Mouse (Mus musculus): ENCODE data around the gene Gm20538. TPM values are rescaled to one million over a fixed set of nuclear protein-coding genes. Genes with fewer than 3 reads are reported as not detected.

The Gm20538 gene
- not detected for total RNA-seq (2021)
- long read RNA-seq, experiment 1, result 0 reads
- long read RNA-seq, experiment 2, result 0 reads

DNA sequence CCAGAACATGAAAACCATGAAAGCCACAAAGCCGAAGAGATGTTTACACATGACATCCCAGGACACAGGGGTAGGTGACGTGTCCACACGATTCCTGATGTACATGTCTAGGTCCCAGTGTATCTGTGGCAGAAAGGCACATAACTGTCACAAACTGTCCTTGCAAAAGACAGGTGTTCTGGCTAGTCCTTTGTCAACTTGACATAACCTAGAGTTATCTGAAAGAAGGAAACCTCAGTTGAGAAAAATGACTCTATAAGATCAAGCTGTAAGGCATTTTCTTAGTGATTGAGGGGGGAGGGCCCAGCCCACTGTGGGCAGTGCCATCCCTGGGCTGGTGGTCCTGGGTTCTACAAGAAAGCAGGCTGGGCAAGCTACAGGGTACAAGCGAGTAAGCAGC is at the start of gene Gm20538:
Gene Gm20538 (minus strand): TSS at position 101 of the 400 bp plus-strand sequence.
- intact Hi-C loops (cut with DNase I), result no loop called here
- DNase-seq, result no peak

- DNase-seq, result no peak
Observed at GRCm38 (mm10) chr19:44594180-44594579, 41.5 kb upstream of the Gm20538 start.

DNA sequence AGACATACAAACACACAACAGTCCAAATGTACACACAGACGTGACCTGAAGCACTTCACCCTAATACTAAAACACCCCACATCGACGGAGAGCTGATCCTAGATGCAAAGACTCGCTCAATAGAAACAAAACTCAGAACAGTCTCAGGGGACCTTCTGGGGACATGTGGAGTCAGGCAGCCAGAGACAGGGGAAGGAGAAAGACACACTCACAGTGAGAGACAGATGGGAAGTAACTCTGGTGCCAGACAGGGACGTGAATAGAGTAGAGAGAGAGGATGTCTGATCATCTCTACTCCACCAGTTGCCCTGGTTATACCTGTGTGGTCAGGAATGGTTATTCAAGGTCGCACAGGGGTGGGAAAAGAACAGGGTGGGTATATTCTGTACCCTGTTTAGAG is 39.0 kb upstream of the Gm20538 start:
- DNase-seq, result no peak
- intact Hi-C loops (cut with DNase I), result no loop called here

More at GRCm38 (mm10) chr19:44594180-44594579, 41.5 kb upstream of the Gm20538 start:
- intact Hi-C loops (cut with DNase I), result no loop called here

DNA sequence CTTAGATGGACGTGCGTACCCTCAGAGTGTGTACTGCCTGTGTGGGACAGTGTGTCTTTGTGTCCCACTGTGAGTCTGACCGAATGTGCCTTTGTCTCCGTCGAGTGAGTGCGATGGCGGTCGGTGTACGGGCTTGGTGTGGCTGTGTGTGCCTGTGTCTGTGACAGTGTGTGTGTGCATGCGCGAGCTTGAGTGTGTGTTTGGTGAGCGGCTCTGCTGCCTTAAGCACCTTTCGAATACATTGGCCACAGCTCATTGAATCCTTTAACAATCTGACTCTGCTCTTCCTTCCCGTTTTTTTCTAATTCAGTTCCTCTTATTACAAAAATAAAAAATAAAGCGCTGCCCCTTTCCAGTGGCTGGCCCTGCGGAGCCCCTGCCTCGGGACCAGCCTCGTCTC is 38.4 kb upstream of the Gm20538 start:
- intact Hi-C loops (cut with DNase I), result no loop called here
- no peak for DNase-seq

DNA sequence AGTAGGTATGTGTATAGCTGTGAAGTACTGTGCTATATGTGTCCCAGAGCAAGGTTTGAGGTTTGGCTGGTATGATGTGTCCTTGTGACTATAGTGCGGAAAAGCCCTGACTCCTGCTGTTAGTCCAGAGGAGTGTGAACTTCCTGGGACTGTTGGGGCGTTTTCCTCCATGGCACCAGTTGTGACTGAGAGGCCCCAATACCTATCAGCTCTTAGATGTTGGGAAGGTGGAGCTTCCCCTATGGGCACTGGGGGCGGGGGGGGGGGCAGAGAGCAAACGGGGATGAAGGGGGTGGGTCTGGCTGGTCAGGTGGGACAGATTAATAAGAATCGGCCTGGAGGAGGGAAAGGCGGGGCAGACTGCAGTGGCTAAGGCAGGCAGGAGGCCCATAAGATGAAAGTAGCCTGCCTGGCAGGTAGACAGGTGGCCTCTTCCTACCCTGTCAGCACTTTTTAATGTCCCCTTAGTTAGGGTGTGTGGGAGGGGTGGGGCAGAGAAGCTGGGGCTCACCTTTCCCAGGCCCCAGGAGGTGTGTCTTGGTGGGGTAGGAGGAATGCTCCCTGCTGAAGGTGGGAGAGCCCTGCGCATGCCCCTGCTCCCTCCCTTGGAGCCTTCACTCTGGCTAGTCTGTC is 37.1 kb upstream of the Gm20538 start:
- no peak for DNase-seq
- intact Hi-C loops (cut with DNase I), result no loop called here

GRCm38 (mm10) chr19:44588036-44588435 is 35.4 kb upstream of the Gm20538 start:
- intact Hi-C loops (cut with DNase I), result no loop called here
- no peak for DNase-seq

DNA sequence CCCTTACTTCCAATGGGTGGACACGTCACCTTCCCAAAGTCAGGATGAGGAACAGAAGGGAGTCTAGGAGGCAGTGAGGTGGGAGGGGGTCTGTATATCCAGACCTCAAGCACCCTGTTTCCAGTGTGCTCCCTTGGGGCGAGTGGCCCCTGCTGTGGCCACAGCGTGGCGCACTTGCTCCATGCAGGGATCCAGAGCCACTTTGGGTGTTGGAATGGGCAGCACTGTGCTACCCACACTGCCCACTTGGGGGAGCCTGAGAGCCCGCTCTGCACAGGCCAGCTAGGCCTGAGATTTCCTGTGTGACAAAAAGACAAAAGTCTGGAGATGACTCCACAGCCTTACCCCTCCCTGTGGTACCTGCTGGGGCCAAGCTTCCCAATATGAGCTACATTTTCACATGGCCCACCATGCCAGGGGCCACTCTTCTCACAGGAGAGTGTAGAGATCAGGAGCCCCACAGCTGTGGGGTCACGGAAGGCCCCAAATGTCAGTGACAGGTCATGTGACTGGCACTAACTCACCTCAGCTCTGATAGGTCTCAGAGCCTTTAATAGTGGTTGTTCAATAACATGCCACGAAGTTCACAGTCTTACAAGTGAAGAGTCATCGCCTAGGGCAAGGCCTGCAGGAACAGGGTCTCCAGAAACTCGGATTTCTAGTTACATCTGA is 30.1 kb upstream of the Gm20538 start:
- peak; percentile 92 to 97 for DNase-seq
- intact Hi-C loops (cut with DNase I), result loop anchor here (1.0 to 2.0 kb wide), 2 partner anchors 172 to 313 kb away; no protein-coding TSS in a partner anchor

GRCm38 (mm10) chr19:44582103-44582502 is 29.5 kb upstream of the Gm20538 start:
- DNase-seq, result no peak
- intact Hi-C loops (cut with DNase I), result loop anchor here (1.0 to 2.0 kb wide), 2 partner anchors 173 to 313 kb away; no protein-coding TSS in a partner anchor

DNA sequence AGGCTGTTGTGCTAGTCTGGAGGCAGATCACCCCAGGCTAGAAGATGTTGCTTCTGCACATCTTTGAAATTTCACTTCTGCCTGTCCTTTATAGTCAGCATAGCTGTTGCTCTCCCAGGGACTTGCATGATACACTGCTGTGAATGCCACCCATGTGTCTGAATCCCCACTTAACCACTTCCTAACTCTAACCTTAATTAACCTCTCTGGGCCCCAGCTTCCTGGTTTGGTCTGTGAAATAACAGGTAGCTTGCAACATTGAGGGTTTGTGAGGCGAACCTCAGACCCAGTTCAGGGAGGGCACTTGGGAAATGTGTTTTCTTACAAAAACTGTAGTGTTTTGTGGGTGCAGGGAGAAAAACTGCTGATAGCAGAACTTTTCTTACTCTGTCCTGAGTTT is 25.4 kb upstream of the Gm20538 start:
- intact Hi-C loops (cut with DNase I), result no loop called here
- DNase-seq, result no peak

- intact Hi-C loops (cut with DNase I), result no loop called here
- no peak for DNase-seq
Observed at GRCm38 (mm10) chr19:44576275-44576674, 23.6 kb upstream of the Gm20538 start.

DNA sequence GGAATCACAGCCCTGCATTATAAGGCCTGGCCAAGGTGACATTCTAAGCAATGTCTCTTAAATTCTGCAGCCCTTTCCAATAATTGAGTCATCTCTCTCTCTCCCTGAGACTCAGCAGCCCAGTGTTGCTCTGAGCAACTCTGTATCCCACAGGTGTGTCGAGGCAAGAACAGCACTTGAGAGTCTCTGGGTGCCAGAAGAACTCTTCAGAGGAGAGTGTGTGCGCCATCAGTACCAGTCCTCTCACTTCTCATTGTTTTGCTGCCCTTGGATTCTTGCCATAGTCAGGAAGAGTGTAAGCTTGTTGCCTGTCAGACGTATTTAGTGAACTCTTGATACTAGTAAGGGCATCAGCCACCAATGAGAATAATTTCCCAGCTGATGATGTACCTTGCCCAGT is 15.1 kb upstream of the Gm20538 start:
- DNase-seq, result no peak
- intact Hi-C loops (cut with DNase I), result no loop called here

- intact Hi-C loops (cut with DNase I), result no loop called here
- no peak for DNase-seq
Observed at GRCm38 (mm10) chr19:44564006-44564405, 11.4 kb upstream of the Gm20538 start.

DNA sequence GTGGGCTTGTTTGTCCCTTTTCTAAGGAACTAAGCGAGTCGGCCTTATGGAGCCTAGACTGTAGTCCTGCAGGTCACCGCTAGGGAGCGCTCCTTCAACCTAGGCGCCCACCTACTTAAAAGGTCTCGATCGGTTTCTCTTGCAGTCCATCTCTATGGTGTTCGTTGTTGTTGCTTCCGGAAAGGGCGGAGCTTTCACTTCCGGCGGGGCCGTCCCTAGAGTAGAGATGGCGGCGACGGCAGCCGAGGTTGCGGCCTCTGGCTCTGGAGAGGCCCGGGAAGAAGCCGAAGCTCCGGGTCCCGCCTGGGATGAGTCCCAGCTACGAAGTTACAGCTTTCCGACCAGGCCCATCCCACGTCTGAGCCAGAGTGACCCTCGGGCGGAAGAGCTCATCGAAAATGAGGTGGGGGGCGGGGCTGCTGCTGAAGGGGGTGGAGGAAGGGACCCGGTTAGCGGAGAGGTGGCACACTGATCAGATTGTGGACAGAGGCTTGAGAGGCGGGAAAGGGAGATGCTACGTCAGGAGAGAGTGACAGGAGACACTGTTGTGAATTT is 10.1 kb upstream of the Gm20538 start, which contains the start of gene Hif1an:
Gene Hif1an (plus strand): TSS at position 199 of the 555 bp plus-strand sequence.
- intact Hi-C loops (cut with DNase I), result no loop called here
- peak; percentile 93 to 97 for DNase-seq

GRCm38 (mm10) chr19:44554861-44555590 is 2.4 kb upstream of the Gm20538 start, which contains the start of gene Ndufb8:
Gene Ndufb8 (minus strand): TSS chr19:44555440.
- intact Hi-C loops (cut with DNase I), result no loop called here

DNA sequence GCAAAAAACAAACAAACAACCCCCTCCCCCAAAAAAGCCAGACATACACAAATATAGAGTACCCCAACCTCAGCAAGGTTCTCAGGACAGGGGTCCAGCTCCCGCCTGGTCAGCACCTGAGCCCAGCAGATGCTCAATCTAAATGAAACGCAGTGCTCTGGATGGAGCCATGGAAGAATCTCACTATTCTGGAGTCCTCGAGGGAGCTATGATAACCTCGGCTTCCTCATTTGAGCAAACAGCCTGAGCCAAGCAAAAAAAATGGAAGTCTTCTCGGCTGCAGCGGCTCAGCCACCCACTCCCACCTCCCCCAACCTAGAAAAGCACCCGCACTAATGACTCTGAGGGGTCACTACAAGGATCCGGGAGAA is 1.8 kb upstream of the Gm20538 start:
- intact Hi-C loops (cut with DNase I), result no loop called here

More at GRCm38 (mm10) chr19:44554861-44555590, 2.4 kb upstream of the Gm20538 start, which contains the start of gene Ndufb8:
- DNase-seq, result peak; percentile 95 to 98

GRCm38 (mm10) chr19:44553286-44553685 is 655 bp upstream of the Gm20538 start:
- intact Hi-C loops (cut with DNase I), result no loop called here
- no peak for DNase-seq

More for the DNA sequence above, 1.8 kb upstream of the Gm20538 start:
- no peak for DNase-seq

DNA sequence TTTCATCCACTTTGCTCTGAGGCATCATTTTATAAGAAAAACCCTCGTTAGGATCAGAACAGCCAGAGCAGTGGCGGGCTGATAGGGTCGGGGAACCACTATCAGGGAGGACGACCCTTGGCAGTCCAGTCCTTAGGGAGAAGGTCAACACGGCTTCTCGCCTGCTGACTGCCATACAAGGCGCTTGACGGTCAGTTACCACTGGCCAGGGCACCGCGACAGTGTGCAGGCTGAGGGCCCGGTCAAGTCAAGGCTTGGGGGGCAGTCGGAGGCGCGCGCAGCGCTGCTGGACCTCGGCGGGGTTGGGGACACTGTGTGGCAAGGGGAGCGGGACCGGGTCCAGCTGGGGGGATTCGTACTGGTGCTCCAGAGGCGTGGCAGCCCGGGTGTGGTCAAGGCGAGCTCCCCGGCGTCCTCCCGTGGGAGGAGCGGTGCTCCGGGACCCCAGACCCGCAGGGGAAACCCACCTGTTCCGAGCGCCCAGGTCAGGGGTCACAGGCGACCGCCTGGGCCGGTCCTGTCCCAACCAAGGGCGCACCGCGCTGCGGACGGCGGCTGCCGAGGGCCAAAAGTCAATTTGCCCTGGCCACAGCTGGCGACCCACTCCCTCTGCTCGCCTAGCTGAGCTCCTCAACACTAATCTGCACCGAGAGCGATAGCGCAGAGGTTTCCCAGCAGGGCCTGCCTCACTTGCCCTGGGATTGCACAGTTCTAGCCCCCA is 7.2 kb downstream of the Gm20538 start, which contains the start of gene Sec31b:
Gene Sec31b (minus strand): TSS at position 544 of the 721 bp plus-strand sequence.
- peak; percentile 56 to 66 for DNase-seq
- intact Hi-C loops (cut with DNase I), result no loop called here

DNA sequence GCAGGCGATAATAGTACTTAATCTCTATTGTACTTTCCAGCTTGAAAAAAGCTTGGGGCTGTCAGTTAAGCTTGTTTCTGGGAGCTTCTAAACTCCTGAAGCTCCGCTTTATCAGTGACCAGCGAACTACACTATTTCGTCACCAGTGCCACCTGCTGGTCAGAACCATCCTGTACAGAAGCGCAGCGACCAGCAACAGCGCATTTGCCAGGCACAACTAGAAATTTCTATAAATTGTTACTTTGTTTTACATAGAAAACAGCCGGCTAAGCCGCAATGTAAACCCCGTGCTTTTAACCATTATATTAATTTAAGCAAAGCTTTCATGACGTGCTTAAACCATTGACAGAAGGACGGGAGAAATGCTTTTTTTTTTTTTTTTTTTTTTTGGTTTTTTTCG is 7.9 kb downstream of the Gm20538 start:
- peak; percentile 75 to 86 for DNase-seq
- intact Hi-C loops (cut with DNase I), result loop anchor here (5.0 kb wide), 2 partner anchors 122 to 172 kb away; no protein-coding TSS in a partner anchor

- DNase-seq, result no peak
- intact Hi-C loops (cut with DNase I), result loop anchor here (5.0 kb wide), 2 partner anchors 122 to 172 kb away; no protein-coding TSS in a partner anchor
Observed at GRCm38 (mm10) chr19:44544372-44544771, 8.3 kb downstream of the Gm20538 start.

All from heart, postnatal 14 days (tissue).